Mouse (Mus musculus) adrenal gland, adult 8-10 months (tissue): Measurements from ENCODE around the gene Retreg1. TPM values are rescaled to one million over a fixed set of nuclear protein-coding genes. Genes with fewer than 3 reads are reported as not detected.
A peak's percentile ranks its signal among the peaks of the same experiment; 100 is the strongest.

Experiments used
- DNase-seq: peaks from one replicate; pipeline ENCODE4 v3.0.0; 2022
- total RNA-seq, 4 experiments: library from RNA; stranded (reverse); gene quantifications; 2 replicates each; pipeline ENCODE4 v1.2.4; 2022

The Retreg1 gene
- total RNA-seq, 4 experiments from 2014 or later: 39.4 to 99.3 (median 45.7) TPM

GRCm38 (mm10) chr15:25834282-25834681 lies 8.7 kb upstream of the Retreg1 start:
- no peak for DNase-seq

- DNase-seq: no peak
Observed at GRCm38 (mm10) chr15:25834920-25835674, 7.9 kb upstream of the Retreg1 start.

- DNase-seq: no peak
Observed at GRCm38 (mm10) chr15:25842462-25843085, 406 bp upstream of the Retreg1 start.

- no peak for DNase-seq
Observed at GRCm38 (mm10) chr15:25844013-25844570, 1.1 kb downstream of the Retreg1 start.

- DNase-seq: no peak
Observed at GRCm38 (mm10) chr15:25844771-25845170, 1.8 kb downstream of the Retreg1 start.

GRCm38 (mm10) chr15:25847576-25848168 lies 4.7 kb downstream of the Retreg1 start:
- DNase-seq: no peak

GRCm38 (mm10) chr15:25850552-25850951 lies 7.6 kb downstream of the Retreg1 start:
- DNase-seq: no peak

- DNase-seq: no peak
Observed at GRCm38 (mm10) chr15:25854270-25854904, 11.4 kb downstream of the Retreg1 start.

GRCm38 (mm10) chr15:25858611-25859058 lies 15.7 kb downstream of the Retreg1 start:
- DNase-seq: no peak

GRCm38 (mm10) chr15:25859469-25859868 lies 16.5 kb downstream of the Retreg1 start:
- DNase-seq: peak; percentile 18

- no peak for DNase-seq
Observed at GRCm38 (mm10) chr15:25861900-25862299, 18.9 kb downstream of the Retreg1 start.

- DNase-seq: no peak
Observed at GRCm38 (mm10) chr15:25865605-25866004, 22.6 kb downstream of the Retreg1 start.

GRCm38 (mm10) chr15:25866106-25866505 lies 23.1 kb downstream of the Retreg1 start:
- no peak for DNase-seq

GRCm38 (mm10) chr15:25869129-25869528 lies 26.1 kb downstream of the Retreg1 start:
- no peak for DNase-seq

GRCm38 (mm10) chr15:25871470-25871869 lies 28.5 kb downstream of the Retreg1 start:
- no peak for DNase-seq

- DNase-seq: no peak
Observed at GRCm38 (mm10) chr15:25872118-25872517, 29.1 kb downstream of the Retreg1 start.

GRCm38 (mm10) chr15:25872657-25873056 lies 29.7 kb downstream of the Retreg1 start:
- no peak for DNase-seq

GRCm38 (mm10) chr15:25873536-25873935 lies 30.6 kb downstream of the Retreg1 start:
- DNase-seq: no peak

- DNase-seq: no peak
Observed at GRCm38 (mm10) chr15:25876601-25877161, 33.7 kb downstream of the Retreg1 start.

GRCm38 (mm10) chr15:25877798-25878197 lies 34.8 kb downstream of the Retreg1 start:
- DNase-seq: no peak

- no peak for DNase-seq
Observed at GRCm38 (mm10) chr15:25879229-25879628, 36.2 kb downstream of the Retreg1 start.

- no peak for DNase-seq
Observed at GRCm38 (mm10) chr15:25880192-25880591, 37.2 kb downstream of the Retreg1 start.
